Mouse (Mus musculus): ENCODE data around the gene Adh6b. TPM values are rescaled to one million over a fixed set of nuclear protein-coding genes. Genes with fewer than 3 reads are reported as not detected.
"Not testable (repeated sequence)": the region's sequence is repeated elsewhere in the genome, so short reads cannot be mapped to it uniquely, and the experiment has no call there.

Adh6b gene
- total RNA-seq, 2 experiments from 2014 or later = not detected

DNA sequence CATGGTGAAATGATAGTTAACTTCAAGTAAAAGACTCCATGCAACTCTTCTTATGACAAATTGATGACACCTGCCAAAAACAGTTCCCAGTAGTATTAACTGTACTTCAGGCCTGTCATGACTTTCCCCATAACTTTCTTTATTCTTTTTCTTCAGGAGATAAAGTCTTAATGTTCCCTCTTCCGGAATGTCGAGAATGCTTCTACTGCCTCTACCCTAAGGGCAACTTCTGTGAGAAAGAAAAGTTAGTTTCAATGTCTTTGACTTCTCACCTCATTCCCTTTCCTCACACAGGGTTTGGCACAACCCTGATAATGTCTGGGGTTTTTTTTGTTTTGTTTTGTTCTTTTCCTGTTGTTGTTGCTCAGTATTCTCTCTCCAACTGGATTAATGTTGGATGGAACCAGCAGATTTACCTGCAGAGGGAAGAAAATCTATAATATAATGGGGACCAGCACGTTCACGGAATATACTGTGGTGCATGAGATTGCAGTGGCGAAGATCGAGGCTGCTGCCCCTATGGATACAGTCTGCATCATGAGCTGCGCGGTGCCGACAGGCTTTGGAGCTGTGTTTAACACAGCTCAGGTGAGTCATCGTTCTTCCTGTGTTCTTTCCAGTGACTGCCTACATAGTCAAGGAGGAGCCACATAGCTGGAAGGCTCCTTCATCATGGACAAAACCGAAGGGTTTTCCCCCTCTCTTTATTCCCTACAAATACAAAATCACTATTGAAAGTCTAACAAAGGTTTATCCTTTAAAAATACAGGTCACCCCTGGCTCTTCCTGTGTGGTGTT lies 10.6 kb downstream of the Adh6b start:
- no peak for ATAC-seq (replicated peaks; ENCODE audit: poor library complexity, severe bottlenecking)

DNA sequence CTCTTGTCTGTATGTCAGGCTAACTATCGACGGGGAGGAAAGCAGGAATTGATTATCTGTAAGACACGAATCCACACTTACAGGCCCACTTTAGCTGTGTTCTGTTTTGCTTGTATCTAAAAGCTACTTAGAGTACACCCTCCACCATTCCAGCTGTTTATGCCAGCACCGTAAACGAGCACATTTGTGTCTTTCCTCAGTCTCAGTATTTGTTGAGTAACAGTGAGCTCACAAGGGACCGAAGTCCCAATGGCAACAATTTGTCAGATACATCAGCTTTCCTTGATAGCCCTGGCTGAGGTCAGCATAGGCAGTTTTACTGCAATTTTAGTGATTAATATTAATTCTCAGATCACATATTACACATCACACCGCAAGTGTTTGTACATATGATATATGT lies 17.3 kb downstream of the Adh6b start:
- no peak for ATAC-seq (replicated peaks; ENCODE audit: poor library complexity, severe bottlenecking)

DNA sequence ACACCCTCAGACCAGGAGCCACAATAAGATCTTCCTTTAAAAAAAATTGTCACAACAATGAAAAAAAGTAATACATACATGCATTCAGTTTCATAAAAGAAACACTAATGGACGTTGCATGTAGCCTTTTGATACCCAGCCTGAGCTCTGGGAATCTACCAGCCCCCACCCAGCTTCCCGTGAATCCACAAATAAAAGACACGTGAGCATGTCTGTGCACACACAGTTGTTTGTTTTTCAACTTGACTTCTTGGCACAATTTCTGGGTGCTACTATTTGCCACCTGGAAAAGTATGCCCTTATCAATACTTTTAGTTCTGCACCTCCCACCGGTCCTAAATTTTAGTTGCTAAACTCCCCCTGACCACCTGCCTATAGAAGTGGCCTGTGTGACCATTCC lies 19.1 kb downstream of the Adh6b start:
- ATAC-seq (replicated peaks; ENCODE audit: poor library complexity, severe bottlenecking) = no peak

DNA sequence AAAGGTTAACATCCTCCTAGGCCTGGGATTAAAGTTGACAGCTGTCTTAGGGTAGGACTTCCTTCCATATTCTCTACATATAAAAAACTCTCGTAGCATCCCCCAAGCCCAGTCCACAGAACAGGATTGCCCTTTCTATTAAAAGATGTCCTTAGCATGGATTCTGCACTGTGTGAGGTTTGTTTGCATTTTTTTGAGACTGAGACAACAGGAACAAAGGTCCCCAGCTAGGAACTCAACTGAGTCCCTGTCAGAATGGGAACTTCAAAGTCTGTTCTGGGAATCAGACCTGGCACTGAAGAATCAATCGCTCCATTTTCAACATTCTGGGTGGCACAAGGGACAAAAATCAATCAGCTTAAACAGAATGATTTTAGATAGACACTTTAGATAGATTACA lies 21.3 kb downstream of the Adh6b start:
- no peak for ATAC-seq (replicated peaks; ENCODE audit: poor library complexity, severe bottlenecking)

DNA sequence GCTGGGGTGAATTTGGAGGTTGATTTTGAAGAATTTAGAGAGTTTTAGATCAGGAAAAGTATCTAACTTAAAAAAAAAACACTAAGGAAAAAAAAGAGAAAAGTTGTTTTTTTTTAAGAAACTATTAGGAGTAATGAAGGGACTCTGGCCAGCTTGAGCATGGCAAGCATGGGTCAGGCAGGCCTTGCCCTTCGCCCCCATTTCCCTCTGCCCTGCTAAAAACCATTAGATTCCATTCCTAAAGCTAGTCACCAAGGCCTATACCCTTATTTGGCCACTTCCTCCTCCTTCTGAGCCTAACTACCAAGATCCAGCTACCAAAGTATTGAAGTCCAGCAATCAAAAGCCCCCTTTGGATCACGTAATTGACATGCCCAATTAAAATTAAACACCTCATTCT lies 24.6 kb downstream of the Adh6b start:
- ATAC-seq (replicated peaks; ENCODE audit: poor library complexity, severe bottlenecking) = no peak

DNA sequence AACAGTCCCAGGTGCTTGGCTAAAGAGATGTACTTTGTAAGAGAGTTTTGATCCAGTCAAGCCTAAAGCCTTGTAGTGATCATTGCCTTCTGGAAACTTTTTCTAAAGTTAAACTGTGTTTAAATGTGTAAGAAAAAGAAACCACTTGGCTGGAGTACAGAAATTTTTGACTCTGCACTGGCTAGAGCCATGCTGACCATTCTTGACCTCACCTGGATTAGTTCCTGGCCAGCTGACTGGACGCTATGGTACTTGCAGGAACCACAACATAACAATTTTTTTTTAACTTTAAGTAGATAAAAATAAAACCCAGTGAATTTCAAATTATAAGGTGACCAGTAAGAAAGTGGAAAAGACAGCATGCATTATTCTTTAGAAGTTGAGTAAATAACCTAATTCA lies 28.0 kb downstream of the Adh6b start:
- ATAC-seq (replicated peaks; ENCODE audit: poor library complexity, severe bottlenecking) = no peak

DNA sequence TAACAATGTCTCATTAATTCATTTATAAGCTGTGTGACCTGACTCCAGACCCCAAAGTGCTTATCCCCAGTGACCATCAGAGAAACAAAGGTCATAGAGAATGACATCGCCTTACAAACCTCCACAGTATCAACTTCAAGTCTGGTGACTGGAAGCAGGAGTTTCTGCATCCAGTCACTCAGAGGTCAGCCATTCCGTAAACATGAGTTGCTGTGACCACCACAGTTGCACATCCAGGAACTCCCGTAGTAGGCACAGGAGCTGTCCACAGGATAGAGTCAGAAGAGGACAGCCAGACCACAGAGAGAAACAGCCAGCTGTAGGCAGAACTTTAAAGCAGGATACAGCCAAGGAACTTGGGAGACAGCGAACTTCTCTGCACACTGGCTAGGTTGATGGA lies 28.7 kb downstream of the Adh6b start:
- ATAC-seq (replicated peaks; ENCODE audit: poor library complexity, severe bottlenecking) = not testable (repeated sequence)

DNA sequence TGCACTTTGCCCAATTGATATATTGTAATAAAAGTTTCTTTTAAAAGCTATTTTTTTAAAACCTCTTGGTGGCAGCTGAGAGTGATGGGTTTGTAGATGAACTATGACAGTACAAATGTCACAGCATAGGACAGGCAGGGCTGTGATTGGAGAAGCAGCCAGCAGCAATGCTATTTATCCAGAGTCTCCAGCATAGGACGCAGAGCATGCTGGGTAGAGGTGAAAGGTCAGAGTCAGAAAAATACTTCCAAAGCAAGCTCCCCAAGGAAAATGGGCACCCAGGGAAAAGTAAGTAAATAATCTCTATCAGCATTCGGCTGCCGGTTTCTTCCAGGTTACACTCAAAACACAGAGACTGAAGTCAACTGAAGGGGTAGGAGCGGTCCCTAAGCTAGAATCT lies 32.3 kb downstream of the Adh6b start:
- ATAC-seq (replicated peaks; ENCODE audit: poor library complexity, severe bottlenecking) = no peak

DNA sequence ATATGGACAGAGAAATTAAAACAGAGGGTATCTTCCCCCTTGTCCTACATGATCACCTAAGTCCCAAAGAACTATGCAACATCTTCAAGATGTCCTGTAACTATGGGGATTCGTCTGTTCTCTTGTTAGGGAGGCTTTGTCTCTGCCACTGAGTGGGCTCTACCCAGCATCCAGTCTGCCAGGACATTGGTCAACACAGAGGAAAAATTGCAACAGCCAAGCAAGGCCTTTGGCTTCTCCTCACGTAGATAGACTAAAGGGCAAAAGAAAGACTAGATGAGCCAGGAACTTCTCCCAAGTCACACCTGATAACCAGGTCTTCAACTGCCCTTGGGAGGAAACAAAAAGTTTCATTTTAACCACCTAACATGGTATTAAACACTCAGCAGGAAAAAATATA lies 33.6 kb downstream of the Adh6b start:
- no peak for ATAC-seq (replicated peaks; ENCODE audit: poor library complexity, severe bottlenecking)

DNA sequence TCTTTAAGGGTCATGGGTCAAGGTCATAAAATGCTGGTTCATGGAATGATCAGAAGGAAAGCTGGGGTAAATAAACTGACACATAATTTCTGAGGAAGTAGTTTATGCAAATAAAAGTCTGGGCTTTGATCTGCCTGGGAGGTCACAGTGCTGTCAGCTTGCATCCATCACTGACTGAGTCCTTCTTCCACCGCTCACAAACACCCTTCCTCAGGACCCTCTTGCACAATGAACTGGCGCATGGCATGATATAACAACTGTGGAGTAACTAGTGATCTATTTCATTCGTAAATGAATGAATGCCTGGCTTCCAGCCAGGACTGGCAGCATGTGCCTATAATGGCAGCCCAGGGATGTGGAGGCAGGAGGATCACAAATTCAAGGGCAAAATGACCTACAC lies 39.6 kb downstream of the Adh6b start:
- ATAC-seq (replicated peaks; ENCODE audit: poor library complexity, severe bottlenecking) = no peak

DNA sequence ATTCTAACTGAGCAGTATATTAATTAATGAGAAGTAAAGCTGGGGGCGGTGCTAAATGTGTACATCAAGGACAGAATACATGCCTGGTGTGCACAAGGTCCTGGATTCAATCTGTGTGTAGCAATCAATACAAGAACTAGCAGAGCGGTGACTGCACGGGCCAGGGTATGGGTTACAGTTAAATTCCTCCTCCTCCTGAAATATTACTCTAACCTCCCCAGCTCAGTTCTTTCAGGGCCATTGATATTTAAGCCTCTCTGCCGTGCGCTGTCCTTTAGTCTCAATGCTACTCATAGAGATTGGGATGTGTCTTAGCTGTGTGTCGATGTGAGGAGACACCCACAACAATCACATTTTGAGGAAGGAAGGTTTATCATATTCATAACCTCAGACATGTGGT lies 45.6 kb downstream of the Adh6b start:
- ATAC-seq (replicated peaks; ENCODE audit: poor library complexity, severe bottlenecking) = no peak

DNA sequence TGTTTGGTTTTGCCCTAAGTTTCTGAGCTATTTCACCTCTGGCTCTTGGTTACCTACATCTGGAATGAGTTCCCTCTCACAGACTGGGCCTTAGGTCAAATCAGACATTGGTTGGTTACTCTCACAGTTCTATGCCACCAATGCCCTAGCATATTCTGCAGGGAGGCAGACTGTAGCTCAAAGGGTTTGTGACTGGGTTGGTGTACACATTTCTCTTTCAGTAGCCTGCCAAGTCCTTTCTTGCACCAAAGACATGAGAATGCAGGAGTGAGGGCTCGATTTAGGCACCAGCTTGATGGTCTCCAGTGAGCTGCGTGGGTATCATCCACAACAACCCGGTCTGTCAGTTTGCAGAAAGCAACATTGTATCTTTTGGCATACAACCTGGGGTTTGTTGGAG lies 63.3 kb downstream of the Adh6b start:
- ATAC-seq (replicated peaks; ENCODE audit: poor library complexity, severe bottlenecking) = no peak

DNA sequence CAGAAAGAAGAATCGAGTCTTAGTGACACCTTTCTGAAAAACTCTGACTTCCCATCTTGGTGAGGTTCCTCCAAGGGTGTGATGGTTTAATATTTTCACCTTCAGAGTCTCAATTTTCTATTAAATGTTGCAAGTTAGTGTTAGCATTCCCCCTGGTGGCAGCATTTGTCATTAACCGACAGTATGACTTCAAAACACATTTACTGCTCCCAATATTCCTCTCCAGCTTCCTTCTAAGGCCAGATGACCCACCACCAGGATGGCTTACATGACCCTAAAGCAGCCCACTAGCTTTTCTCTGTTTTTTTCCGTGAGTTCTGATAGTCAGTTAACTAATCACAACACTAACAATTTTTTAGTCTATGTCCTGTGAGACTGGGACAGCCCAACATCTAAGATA lies 63.8 kb downstream of the Adh6b start:
- no peak for ATAC-seq (replicated peaks; ENCODE audit: poor library complexity, severe bottlenecking)

DNA sequence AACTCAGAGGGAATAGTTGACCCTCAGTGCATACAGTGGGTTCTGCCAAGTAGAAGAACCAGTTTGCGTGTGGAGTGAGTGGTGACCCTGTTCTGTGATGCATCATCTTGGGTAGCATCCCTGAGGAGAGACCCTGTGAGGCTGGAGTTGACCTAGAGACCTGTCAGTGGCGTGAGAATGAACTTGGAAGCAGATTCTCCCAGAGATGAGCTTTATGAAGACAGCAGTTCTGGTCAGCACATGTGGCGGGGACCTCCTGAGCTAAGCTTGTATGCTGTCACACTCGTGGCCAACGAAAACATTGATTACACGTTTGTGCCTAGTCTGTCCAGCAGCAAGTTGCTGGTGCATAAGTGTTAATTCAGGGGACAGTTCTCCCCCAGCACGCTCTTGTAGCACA lies 64.3 kb downstream of the Adh6b start:
- no peak for ATAC-seq (replicated peaks; ENCODE audit: poor library complexity, severe bottlenecking)

DNA sequence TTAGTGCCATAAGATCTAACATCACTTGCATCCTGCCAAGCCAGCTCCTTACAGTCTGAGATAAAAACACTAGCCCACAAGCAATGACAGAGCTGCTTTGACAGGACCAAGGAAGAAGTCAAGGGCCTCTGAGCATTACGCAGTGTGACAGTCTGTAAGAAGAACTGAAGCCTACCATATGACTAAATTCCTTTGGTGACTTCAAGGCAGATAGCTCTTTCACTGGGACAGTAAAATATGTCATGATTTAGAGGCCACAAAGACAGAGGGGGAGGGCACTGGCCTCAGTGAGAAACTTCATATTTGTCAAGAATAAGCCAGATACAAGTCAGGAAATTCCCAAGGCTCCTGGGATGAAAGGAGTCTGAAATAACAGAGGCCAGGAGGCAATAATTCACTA lies 66.3 kb downstream of the Adh6b start:
- ATAC-seq (replicated peaks; ENCODE audit: poor library complexity, severe bottlenecking) = no peak

Other genes with a start within 250 kb of the Adh6b start
- gene Trmt10a, start 198.3 kb upstream of the Adh6b start, total RNA-seq (2014; fragmentation: Nextera tagmentation) = 3.9 and 9.1 TPM in 2 replicates
- gene Trmt10a, start 198.3 kb upstream of the Adh6b start, total RNA-seq (2017) = 11.0 and 20.0 TPM in 2 replicates
- gene Mttp, start 196.8 kb upstream of the Adh6b start, total RNA-seq (2014; fragmentation: Nextera tagmentation) = 2.2 and 2.5 TPM in 2 replicates
- 2.3 and 4.7 TPM in 2 replicates for gene Mttp, start 196.8 kb upstream of the Adh6b start, total RNA-seq (2017)
- gene 4930579F01Rik, start 147.9 kb upstream of the Adh6b start, total RNA-seq (2014; fragmentation: Nextera tagmentation) = not detected in 2 replicates
- not detected in 2 replicates for gene 4930579F01Rik, start 147.9 kb upstream of the Adh6b start, total RNA-seq (2017)
- not detected in 2 replicates for gene Adh7, start 124.0 kb upstream of the Adh6b start, total RNA-seq (2014; fragmentation: Nextera tagmentation)
- not detected in 2 replicates for gene Adh7, start 124.0 kb upstream of the Adh6b start, total RNA-seq (2017)
- not detected in 2 replicates for gene Adh1, start 80.8 kb upstream of the Adh6b start, total RNA-seq (2014; fragmentation: Nextera tagmentation)
- not detected in 2 replicates for gene Adh1, start 80.8 kb upstream of the Adh6b start, total RNA-seq (2017)
- gene Adh6a, start 28.5 kb upstream of the Adh6b start, total RNA-seq (2014; fragmentation: Nextera tagmentation) = not detected in 2 replicates
- not detected in 2 replicates for gene Adh6a, start 28.5 kb upstream of the Adh6b start, total RNA-seq (2017)
- not detected in 2 replicates for gene Adh4, start 73.7 kb downstream of the Adh6b start, total RNA-seq (2014; fragmentation: Nextera tagmentation)
- not detected in 2 replicates for gene Adh4, start 73.7 kb downstream of the Adh6b start, total RNA-seq (2017)
- 108 and 128 TPM in 2 replicates for gene Adh5, start 101.3 kb downstream of the Adh6b start, total RNA-seq (2014; fragmentation: Nextera tagmentation)
- gene Adh5, start 101.3 kb downstream of the Adh6b start, total RNA-seq (2017) = 131 and 164 TPM in 2 replicates
- 38.7 and 45.3 TPM in 2 replicates for gene Metap1, start 147.7 kb downstream of the Adh6b start, total RNA-seq (2014; fragmentation: Nextera tagmentation)
- gene Metap1, start 147.7 kb downstream of the Adh6b start, total RNA-seq (2017) = 45.5 and 54.0 TPM in 2 replicates
- 179 and 203 TPM in 2 replicates for gene Eif4e, start 184.4 kb downstream of the Adh6b start, total RNA-seq (2014; fragmentation: Nextera tagmentation)
- 188 and 220 TPM in 2 replicates for gene Eif4e, start 184.4 kb downstream of the Adh6b start, total RNA-seq (2017)

Data from granulocyte monocyte progenitor cell, adult 5-6 weeks (primary cell).